Mouse (Mus musculus) bone marrow macrophage, adult 2 months (primary cell): Measurements from ENCODE around the gene Tbx10.

Experiments
- CTCF ChIP-seq: IDR thresholded peaks from 2 replicates; pipeline ENCODE4 v1.5.1; 2012; ENCODE audit warnings: low read depth, mild to moderate bottlenecking, low read length, moderate library complexity
- POLR2A ChIP-seq: IDR thresholded peaks from 2 replicates; pipeline ENCODE4 v1.6.1; 2012; ENCODE audit warnings: mild to moderate bottlenecking, low read depth, low read length, borderline replicate concordance

GRCm38 (mm10) chr19:3964030-3964429 is 28.5 kb upstream of the Tbx10 start:
- TF ChIP-seq POLR2A (no peak), CTCF (no peak)
